Mouse (Mus musculus) left cerebral cortex, adult 6 months (tissue): Measurements from ENCODE around the gene Rgcc. TPM values are rescaled to one million over a fixed set of nuclear protein-coding genes. Genes with fewer than 3 reads are reported as not detected.

Source experiments
- long read RNA-seq, 2 experiments: library from polyadenylated mRNA; unstranded; transcript quantifications; one replicate each; pipeline ENCODE4 v2.0.0; 2019 to 2020
- polyA plus RNA-seq: library from polyadenylated mRNA; unstranded; fragments of <200 nt; fragmentation: Nextera tagmentation; gene quantifications from 2 replicates; pipeline ENCODE4 v1.2.3, GENCODE M21; 2021

Rgcc gene
- polyA plus RNA-seq, result 116 and 143 TPM in 2 replicates
- long read RNA-seq, experiment 1, transcript Rgcc-201 (5 exons, 918 nt), result major isoform, 74 of 77 reads
- long read RNA-seq, experiment 1, partial matches to known transcripts, result 3 of 77 reads
- long read RNA-seq, experiment 1, other reads (novel, unspliced or antisense), result 0 of 77 reads
- long read RNA-seq, experiment 2, transcript Rgcc-201 (5 exons, 918 nt), result major isoform, 145 of 151 reads
- long read RNA-seq, experiment 2, partial matches to known transcripts, result 5 of 151 reads
- long read RNA-seq, experiment 2, other reads (novel, unspliced or antisense), result 1 of 151 reads

DNA sequence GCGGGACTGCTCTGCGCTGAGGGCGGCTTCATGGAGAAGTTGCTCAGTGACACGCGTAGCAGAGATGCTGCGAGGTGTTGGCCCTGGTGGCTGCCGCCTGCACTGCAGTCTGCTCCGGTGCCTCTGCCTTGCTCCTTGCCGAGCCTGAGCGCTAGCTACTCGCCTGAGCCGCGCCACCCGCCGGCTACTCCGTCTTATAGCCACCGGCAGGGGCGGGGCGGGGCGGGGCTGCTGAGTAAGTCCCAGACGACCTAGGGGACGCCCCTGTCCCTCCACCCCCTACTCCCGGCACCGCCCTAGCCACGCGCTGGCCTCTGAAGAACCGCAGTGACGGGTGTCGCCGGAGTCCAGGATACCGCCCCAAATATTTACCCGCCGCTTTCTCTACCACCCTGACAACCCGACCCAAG lies at the start of gene Rgcc:
TSS of gene Rgcc (minus strand) at position 180 of the 410 bp plus-strand sequence.

Other genes starting within 250 kb of the Rgcc start
- not detected in 2 replicates for gene Zfp957, start 54.3 kb downstream of the Rgcc start, polyA plus RNA-seq
- 6.0 and 6.5 TPM in 2 replicates for gene Naa16, start 89.1 kb upstream of the Rgcc start, polyA plus RNA-seq
- 9.1 and 11.3 TPM in 2 replicates for gene Mtrf1, start 96.1 kb upstream of the Rgcc start, polyA plus RNA-seq
- gene Kbtbd7, start 124.9 kb upstream of the Rgcc start, polyA plus RNA-seq, result 10.3 and 12.0 TPM in 2 replicates
- gene Kbtbd6, start 150.2 kb upstream of the Rgcc start, polyA plus RNA-seq, result 0.92 and 0.95 TPM in 2 replicates
- 1.4 and 2.2 TPM in 2 replicates for gene Elf1, start 179.5 kb upstream of the Rgcc start, polyA plus RNA-seq
- gene Wbp4, start 179.9 kb upstream of the Rgcc start, polyA plus RNA-seq, result 23.4 and 38.9 TPM in 2 replicates